Mouse (Mus musculus) limb, embryonic 13.5 days (tissue): Measurements from ENCODE around the gene Kmo. TPM values are rescaled to one million over a fixed set of nuclear protein-coding genes. Genes with fewer than 3 reads are reported as not detected.

ENCODE experiments used
- ATAC-seq: fragments of 200-750 bp; cut with Nextera tagmentation; 2 replicates; pipeline ENCODE4 v1.8.0; 2017; ENCODE audit warnings: low read depth, moderate number of reproducible peaks, moderate TSS enrichment; ENCODE audit not compliant: low FRiP score
- H3K27ac ChIP-seq: fragments of 300-500 bp; sonication (generic); 2 replicates; pipeline ENCODE4 v1.5.1; 2015; ENCODE audit warnings: inconsistent platforms, mild to moderate bottlenecking, moderate library complexity
- H3K27me3 ChIP-seq: fragments of 300-500 bp; sonication (generic); 2 replicates; pipeline ENCODE4 v1.6.1; 2015; ENCODE audit warnings: mild to moderate bottlenecking, inconsistent platforms
- H3K36me3 ChIP-seq: fragments of 300-500 bp; sonication (generic); 2 replicates; pipeline ENCODE4 v1.6.1; 2015; ENCODE audit warnings: inconsistent platforms, mild to moderate bottlenecking, moderate library complexity
- H3K4me1 ChIP-seq: fragments of 300-500 bp; sonication (generic); 2 replicates; pipeline ENCODE4 v1.6.1; 2015; ENCODE audit warnings: inconsistent platforms
- H3K4me2 ChIP-seq: fragments of 300-500 bp; sonication (generic); replicated peaks from 2 replicates; pipeline ENCODE4 v1.6.1; 2015; ENCODE audit warnings: inconsistent platforms, mild to moderate bottlenecking, moderate library complexity
- H3K4me3 ChIP-seq: fragments of 300-500 bp; sonication (generic); 2 replicates; pipeline ENCODE4 v1.5.1; 2015; ENCODE audit warnings: moderate library complexity, mild to moderate bottlenecking, inconsistent platforms
- H3K9ac ChIP-seq: fragments of 300-500 bp; sonication (generic); 2 replicates; pipeline ENCODE4 v1.6.1; 2015; ENCODE audit warnings: mild to moderate bottlenecking, inconsistent platforms
- H3K9me3 ChIP-seq: fragments of 300-500 bp; sonication (generic); 2 replicates; pipeline ENCODE4 v1.6.1; 2016; ENCODE audit warnings: inconsistent platforms
- WGBS: fragments of 180-500 bp; shearing (Covaris S2); methylation state at CpG from one replicate; pipeline ENCODE4 v1.1.7; 2015; 5-methylcytosine and 5-hydroxymethylcytosine counted together
- polyA plus RNA-seq: library from polyadenylated mRNA; unstranded; fragments of >200 nt; fragmentation: Nextera tagmentation; extraction: Ambion mirVana; gene quantifications from 2 replicates; pipeline ENCODE4 v1.2.1, GENCODE M21; 2015

The Kmo gene
- polyA plus RNA-seq, 1 experiment from 2014 or later, result 0.22 TPM

GRCm38 (mm10) chr1:175607838-175608585, 12.2 kb upstream of the Kmo start:
- no peak for ATAC-seq
- Histone ChIP-seq H3K9me3 (no peaks in the 10 kb centered on the region), H3K4me2 (no peak overlapping the region), H3K4me1 (no peaks in the 10 kb centered on the region), H3K9ac (no peak overlapping the region), H3K27ac (no peak overlapping the region), H3K36me3 (peaks cover 88% of the 10 kb centered on the region), H3K27me3 (no peaks in the 10 kb centered on the region), H3K4me3 (no peak overlapping the region)
- 93% methylated on average over 18 of the region's 18 CpGs for WGBS

- Histone ChIP-seq H3K4me1 (no peaks in the 10 kb centered on the region), H3K4me3 (no peak overlapping the region), H3K9me3 (no peaks in the 10 kb centered on the region), H3K27ac (no peak overlapping the region), H3K36me3 (peaks cover 85% of the 10 kb centered on the region), H3K4me2 (no peak overlapping the region), H3K27me3 (no peaks in the 10 kb centered on the region), H3K9ac (no peak overlapping the region)
- no peak for ATAC-seq
- 95% methylated on average over 3 of the region's 3 CpGs for WGBS
Observed at GRCm38 (mm10) chr1:175608708-175609107, 11.5 kb upstream of the Kmo start.

DNA sequence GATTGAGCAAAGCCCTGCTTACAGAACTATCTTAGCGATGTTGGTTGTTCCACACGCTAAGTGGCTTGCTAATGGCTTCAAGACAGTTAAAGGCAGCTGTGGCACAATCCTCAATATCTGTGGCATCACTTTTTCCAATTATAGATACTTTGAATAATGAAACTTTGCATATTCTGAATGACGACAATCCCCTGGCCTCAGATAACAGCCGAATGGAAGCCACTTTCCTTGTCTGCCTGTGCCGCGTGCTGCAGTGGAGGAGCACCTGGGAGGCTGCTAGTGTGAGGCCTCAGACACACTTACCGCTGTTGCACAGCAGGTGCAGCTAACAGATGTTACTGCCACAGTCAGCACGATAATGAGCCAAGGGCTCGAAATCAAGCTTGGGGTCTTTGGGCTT, 5.2 kb upstream of the Kmo start:
- Histone ChIP-seq H3K27me3 (no peaks in the 10 kb centered on the region), H3K4me3 (no peak overlapping the region), H3K36me3 (peaks cover 73% of the 10 kb centered on the region), H3K4me1 (no peaks in the 10 kb centered on the region), H3K9me3 (no peaks in the 10 kb centered on the region), H3K27ac (no peak overlapping the region), H3K4me2 (no peak overlapping the region), H3K9ac (no peak overlapping the region)
- ATAC-seq, result no peak
- 90% methylated on average over 9 of the region's 9 CpGs for WGBS

GRCm38 (mm10) chr1:175623656-175624055, 3.5 kb downstream of the Kmo start:
- Histone ChIP-seq H3K9ac (no peak overlapping the region), H3K27me3 (no peaks in the 10 kb centered on the region), H3K27ac (no peak overlapping the region), H3K4me2 (no peak overlapping the region), H3K9me3 (no peaks in the 10 kb centered on the region), H3K36me3 (peaks cover 8% of the 10 kb centered on the region), H3K4me3 (no peak overlapping the region), H3K4me1 (peaks cover 13% of the 10 kb centered on the region)
- no peak for ATAC-seq
- WGBS, result 87% methylated on average over 6 of the region's 6 CpGs

DNA sequence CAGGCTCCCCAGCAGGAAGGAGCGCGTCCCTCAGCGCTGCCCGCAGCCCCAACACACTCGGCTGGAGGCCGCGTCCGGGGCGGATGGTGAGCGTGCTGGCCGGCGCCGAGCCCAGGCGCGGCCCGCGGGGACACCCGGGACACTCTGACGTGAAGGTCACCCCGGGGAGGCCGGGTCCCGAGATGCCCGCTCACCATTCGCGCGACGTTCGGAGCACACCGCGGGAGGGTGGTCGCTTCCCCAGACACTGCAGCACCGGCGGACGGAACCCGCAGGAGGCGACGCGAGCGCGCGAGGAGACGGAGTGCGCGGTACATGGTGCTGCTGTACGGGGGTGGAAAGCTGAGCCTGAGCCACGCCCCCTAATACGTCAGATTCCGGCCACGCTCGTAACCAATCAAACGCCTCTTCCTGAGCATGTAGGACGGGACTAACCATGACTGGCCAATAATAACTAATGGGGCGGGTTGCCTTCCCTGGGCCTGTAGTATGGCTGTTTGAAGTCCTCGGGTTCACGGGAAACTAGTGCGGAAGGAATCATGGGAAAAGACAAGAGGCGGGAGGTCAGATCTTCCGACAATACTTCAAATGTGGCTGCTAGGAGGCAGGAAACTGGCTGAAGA, 5.2 kb downstream of the Kmo start, which contains the start of gene Fh1:
Gene Fh1 (minus strand): TSS at position 379 of the 623 bp plus-strand sequence.
- H3K36me3 ChIP-seq, result no peaks in the 10 kb centered on the region
- peak within 1 kb of the TSS; percentile 85 for H3K27ac ChIP-seq
- no peaks in the 10 kb centered on the region for H3K27me3 ChIP-seq
- H3K9ac ChIP-seq, result peak within 1 kb of the TSS; percentile 96
- no peaks in the 10 kb centered on the region for H3K9me3 ChIP-seq
- WGBS, result under 1% methylated on average over 58 of the region's 58 CpGs
- H3K4me3 ChIP-seq, result peak within 1 kb of the TSS; percentile 87
- peak within 1 kb of the TSS; percentile 79 for H3K4me2 ChIP-seq
- H3K4me1 ChIP-seq, result peaks cover 13% of the 10 kb centered on the region
- ATAC-seq, result peak; percentile 100

DNA sequence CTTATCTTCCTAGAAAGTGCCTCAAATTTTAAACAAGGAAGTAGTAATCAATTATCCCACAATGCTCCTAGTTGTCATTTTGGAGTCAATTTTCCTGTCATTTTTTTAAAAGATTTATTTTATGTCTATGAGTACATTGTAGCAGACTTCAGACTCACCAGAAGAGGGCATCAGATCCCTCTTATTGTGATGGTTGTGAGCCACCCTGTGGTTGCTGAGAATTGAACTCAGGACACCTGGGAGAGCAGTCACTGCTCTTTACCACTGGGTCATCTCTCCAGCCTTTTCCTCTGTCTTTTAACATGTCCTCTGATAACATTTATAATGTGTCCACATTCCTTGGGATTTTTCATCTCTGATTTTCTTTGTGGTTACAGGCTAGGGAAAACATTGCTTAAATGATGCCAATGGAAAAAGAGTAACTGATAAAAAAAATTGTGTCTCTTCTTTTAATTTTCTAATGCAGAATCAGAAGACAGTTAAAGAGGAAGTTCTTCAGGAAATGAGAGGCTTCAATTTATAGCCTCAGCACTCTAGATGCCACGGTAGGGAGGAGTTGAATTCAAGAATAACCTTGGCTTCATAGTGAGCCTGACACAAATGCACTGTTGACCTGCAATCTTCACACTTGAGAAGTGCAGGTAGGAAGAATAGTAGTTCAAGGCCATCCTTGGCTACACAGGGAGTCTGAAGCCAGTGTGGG, 6.0 kb downstream of the Kmo start:
- Histone ChIP-seq H3K27ac (no peak overlapping the region; the same call in 1 of the 2 replicates), H3K4me2 (peak overlapping the region; percentile 63), H3K4me3 (peak overlapping the region; percentile 87), H3K9me3 (no peaks in the 10 kb centered on the region), H3K27me3 (no peaks in the 10 kb centered on the region), H3K4me1 (peaks cover 13% of the 10 kb centered on the region), H3K36me3 (no peaks in the 10 kb centered on the region), H3K9ac (peak overlapping the region; percentile 35; the same call in 1 of the 2 replicates)
- WGBS, result 81% methylated on average over 1 of the region's 1 CpGs
- peak; percentile 26; the same call in 1 of the 2 replicates for ATAC-seq

GRCm38 (mm10) chr1:175629248-175629647, 9.1 kb downstream of the Kmo start:
- Histone ChIP-seq H3K36me3 (no peaks in the 10 kb centered on the region), H3K9ac (no peak overlapping the region), H3K27ac (no peak overlapping the region), H3K9me3 (no peaks in the 10 kb centered on the region), H3K4me1 (peaks cover 5% of the 10 kb centered on the region), H3K4me2 (no peak overlapping the region), H3K27me3 (no peaks in the 10 kb centered on the region), H3K4me3 (no peak overlapping the region)
- ATAC-seq, result no peak
- WGBS, result 85% methylated on average over 6 of the region's 6 CpGs

- ATAC-seq, result no peak
- WGBS, result 86% methylated on average over 5 of the region's 5 CpGs
- Histone ChIP-seq H3K27me3 (no peaks in the 10 kb centered on the region), H3K4me1 (no peaks in the 10 kb centered on the region), H3K9ac (no peak overlapping the region), H3K4me2 (no peak overlapping the region), H3K9me3 (no peaks in the 10 kb centered on the region), H3K4me3 (no peak overlapping the region), H3K27ac (no peak overlapping the region), H3K36me3 (no peaks in the 10 kb centered on the region)
Observed at GRCm38 (mm10) chr1:175630345-175630744, 10.2 kb downstream of the Kmo start.

DNA sequence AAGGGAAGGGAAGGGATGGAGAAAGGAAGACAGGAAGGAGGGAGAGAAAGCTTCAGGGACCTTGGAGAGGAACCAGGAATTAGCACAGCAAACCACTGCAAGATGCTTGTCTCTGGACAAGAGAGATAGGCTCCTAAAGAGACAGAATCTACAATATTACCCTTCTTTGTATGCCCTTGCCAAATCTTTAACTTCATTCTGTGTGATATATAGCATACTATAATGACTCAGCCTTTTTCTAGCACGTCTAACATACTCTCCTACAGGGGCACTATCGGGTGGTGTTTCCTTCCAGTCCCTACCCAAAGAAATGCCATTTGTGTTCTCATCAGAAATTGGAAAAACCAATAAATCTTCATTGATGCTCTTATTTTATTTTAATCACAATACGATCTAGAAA, 10.9 kb downstream of the Kmo start:
- Histone ChIP-seq H3K36me3 (no peaks in the 10 kb centered on the region), H3K9me3 (no peaks in the 10 kb centered on the region), H3K27me3 (no peaks in the 10 kb centered on the region), H3K9ac (no peak overlapping the region), H3K27ac (no peak overlapping the region), H3K4me3 (no peak overlapping the region), H3K4me2 (no peak overlapping the region), H3K4me1 (no peaks in the 10 kb centered on the region)
- ATAC-seq, result no peak
- WGBS, result 84% methylated on average over 3 of the region's 3 CpGs

GRCm38 (mm10) chr1:175631721-175632221, 11.6 kb downstream of the Kmo start:
- H3K9ac ChIP-seq, result no peak overlapping the region
- H3K9me3 ChIP-seq, result no peaks in the 10 kb centered on the region
- no peak for ATAC-seq
- H3K36me3 ChIP-seq, result no peaks in the 10 kb centered on the region
- no peak overlapping the region for H3K4me2 ChIP-seq
- 72% methylated on average over 10 of the region's 10 CpGs for WGBS
- no peak overlapping the region for H3K27ac ChIP-seq
- H3K4me3 ChIP-seq, result no peak overlapping the region
- no peaks in the 10 kb centered on the region for H3K27me3 ChIP-seq
- H3K4me1 ChIP-seq, result no peaks in the 10 kb centered on the region

GRCm38 (mm10) chr1:175632470-175632869, 12.3 kb downstream of the Kmo start:
- H3K27me3 ChIP-seq, result no peaks in the 10 kb centered on the region
- H3K27ac ChIP-seq, result no peak overlapping the region
- H3K4me3 ChIP-seq, result no peak overlapping the region
- no peak overlapping the region for H3K9ac ChIP-seq
- no peaks in the 10 kb centered on the region for H3K4me1 ChIP-seq
- H3K4me2 ChIP-seq, result no peak overlapping the region
- no peaks in the 10 kb centered on the region for H3K9me3 ChIP-seq
- H3K36me3 ChIP-seq, result no peaks in the 10 kb centered on the region
- 92% methylated on average over 14 of the region's 14 CpGs for WGBS
- no peak for ATAC-seq

DNA sequence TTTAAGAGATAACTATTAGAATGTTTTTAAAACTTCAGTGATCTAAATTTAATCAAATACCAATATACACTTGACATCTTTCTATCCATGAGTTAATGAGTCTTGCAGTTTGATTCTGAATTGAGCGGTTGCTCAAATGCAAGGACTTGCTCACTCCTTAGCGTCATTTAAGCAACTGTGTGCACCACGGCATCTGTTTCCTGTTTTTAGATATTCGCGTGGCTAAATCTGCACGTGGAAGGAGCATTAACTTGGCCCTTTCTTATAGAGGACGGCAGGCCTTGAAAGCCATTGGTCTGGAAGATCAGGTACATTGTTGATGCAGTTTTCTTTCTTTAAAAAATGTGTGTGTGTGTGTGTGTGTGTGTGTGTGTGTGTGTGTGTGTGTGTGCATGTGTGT, 17.5 kb downstream of the Kmo start:
- H3K4me2 ChIP-seq, result no peak overlapping the region
- no peak for ATAC-seq
- 54% methylated on average over 7 of the region's 7 CpGs for WGBS

More for the DNA sequence above, 17.5 kb downstream of the Kmo start:
- Histone ChIP-seq H3K9ac (no peak overlapping the region), H3K27me3 (no peaks in the 10 kb centered on the region), H3K27ac (no peak overlapping the region), H3K4me1 (no peaks in the 10 kb centered on the region), H3K9me3 (no peaks in the 10 kb centered on the region), H3K36me3 (no peaks in the 10 kb centered on the region), H3K4me3 (no peak overlapping the region)
